Mouse (Mus musculus): ENCODE measurements around the gene Esr1.

The Esr1 gene

DNA sequence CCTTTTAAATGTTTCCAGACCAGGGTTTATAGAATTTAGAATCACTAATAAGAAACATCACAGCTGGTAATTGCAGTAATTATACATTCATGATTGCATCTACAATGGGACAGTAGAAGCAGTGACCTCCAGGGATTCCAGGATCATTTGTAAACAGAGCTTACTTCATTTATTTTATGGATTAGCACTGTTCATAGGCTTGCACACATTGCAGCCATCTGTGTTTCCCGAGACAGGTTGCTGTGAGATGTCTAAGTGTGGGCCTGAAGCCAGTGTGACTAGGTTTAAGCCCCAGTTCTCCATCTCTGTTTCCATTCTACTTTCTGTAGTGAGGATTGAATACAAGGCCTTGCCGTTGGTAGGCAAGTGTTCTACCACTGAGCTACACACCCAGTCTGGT is 236.1 kb downstream of the Esr1 start:
- DNase-seq = no peak

DNA sequence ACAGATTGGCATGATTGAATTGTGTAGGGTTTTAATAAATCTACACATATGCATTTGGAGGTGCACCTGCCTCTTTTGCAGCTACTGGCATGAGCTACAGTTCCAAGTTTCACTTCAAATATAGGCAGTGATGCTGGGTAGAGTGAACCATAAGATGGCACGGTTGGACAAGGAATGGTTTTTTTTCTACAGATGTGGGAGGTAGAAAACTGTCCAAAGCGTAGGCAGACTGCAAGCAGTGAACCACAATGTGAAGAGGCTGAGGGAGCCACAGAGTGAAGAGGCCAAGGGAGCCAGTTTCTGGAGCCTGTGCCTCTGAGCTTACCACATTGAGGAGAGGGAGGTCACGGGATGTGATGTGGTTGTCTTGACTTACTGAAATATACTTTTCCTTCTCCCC is 238.5 kb downstream of the Esr1 start:
- DNase-seq = no peak

- no peak for DNase-seq
Measured at GRCm38 (mm10) chr10:4875076-4875737, 263.8 kb downstream of the Esr1 start.

- no peak for DNase-seq
Measured at GRCm38 (mm10) chr10:4881391-4881790, 270.0 kb downstream of the Esr1 start.

GRCm38 (mm10) chr10:4885506-4885905 is 274.1 kb downstream of the Esr1 start:
- DNase-seq = no peak

GRCm38 (mm10) chr10:4885961-4886360 is 274.6 kb downstream of the Esr1 start:
- DNase-seq = no peak

- DNase-seq = no peak
Measured at GRCm38 (mm10) chr10:4893475-4893874, 282.1 kb downstream of the Esr1 start.

DNA sequence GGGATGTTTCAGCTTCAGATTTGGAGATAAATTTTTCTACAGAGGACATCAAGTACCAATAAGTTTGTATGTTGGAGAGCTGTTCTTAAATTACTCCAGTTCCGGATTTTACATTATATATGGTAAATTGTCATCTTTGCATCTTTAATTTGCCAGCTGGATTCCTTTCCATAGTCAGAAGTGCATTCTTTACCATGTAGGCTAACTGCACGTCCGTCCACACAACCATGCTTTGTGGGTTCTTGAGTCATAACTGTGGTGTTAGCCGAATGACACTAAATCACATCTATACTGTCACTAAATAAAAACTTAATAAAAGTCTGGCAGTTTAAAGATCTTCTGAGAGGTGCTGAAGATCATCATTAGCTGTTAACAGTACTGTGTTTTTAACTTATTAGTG is 286.4 kb downstream of the Esr1 start:
- no peak for DNase-seq

DNA sequence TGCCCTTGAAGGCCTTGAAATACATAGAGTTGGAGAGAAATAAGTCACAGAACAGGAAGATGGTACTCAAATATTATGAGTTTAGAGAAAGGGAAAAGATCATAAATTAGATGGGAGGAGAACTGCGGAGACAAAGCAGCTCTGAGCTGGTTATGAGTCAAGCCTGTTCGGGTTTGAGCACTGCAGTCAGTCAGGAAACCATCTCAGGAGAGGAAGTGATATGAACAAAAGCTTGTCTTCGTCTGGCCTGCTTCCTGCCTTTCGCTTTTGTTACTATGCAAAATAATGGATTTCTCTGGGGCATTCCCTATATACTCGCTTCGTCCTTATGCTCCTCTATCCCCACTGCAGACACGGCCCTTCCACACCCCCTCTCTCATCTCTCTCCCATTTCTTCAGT is 288.9 kb downstream of the Esr1 start:
- peak; percentile 12 for DNase-seq

GRCm38 (mm10) chr10:4909271-4909670 is 297.9 kb downstream of the Esr1 start:
- peak; percentile 28 for DNase-seq

DNA sequence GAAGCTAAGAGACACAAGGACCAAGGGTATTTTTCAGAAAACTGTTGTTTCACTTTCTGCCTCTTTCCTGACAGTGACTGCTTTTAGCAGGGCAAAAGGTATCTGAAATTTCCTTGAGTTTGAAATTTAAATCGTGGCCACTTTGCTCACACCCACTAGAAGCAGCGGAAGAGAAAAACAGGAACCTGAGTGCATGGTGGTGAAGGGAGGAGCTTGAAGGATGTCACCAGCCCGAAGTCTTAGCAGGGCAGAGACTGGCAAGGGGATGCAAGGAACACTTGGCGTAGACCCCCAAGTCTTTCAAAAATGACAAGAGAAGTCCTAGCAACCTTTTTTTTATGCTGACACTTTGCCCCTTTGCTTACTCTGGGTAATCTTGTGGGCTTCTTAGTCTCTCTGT is 299.1 kb downstream of the Esr1 start:
- no peak for DNase-seq

GRCm38 (mm10) chr10:4919046-4919445 is 307.7 kb downstream of the Esr1 start:
- DNase-seq = no peak

GRCm38 (mm10) chr10:4923616-4924015 is 312.2 kb downstream of the Esr1 start:
- DNase-seq = no peak

GRCm38 (mm10) chr10:4924391-4924790 is 313.0 kb downstream of the Esr1 start:
- no peak for DNase-seq

- DNase-seq = no peak
Measured at GRCm38 (mm10) chr10:4943148-4943547, 331.8 kb downstream of the Esr1 start.

GRCm38 (mm10) chr10:4944725-4945124 is 333.3 kb downstream of the Esr1 start:
- DNase-seq = no peak

DNA sequence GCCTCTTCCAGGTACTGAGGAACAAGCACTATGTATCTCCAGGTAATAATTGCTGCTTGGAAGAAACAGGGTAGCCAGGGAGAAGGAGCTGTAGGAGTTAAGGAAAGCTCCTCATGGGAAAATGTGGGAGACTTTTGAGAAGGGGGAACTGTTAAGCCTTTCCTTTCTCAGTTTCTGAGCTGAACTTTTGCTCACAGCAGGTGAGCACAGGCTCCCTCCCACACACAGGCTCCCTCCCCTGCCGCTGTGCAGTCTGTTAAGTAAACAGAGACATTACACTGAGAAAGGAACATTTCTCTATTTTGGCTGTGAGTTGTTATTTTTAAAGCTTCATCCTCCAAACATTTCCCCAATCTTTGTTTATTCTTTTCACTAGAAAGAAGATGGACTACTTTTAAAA is 354.4 kb downstream of the Esr1 start:
- DNase-seq = no peak

DNA sequence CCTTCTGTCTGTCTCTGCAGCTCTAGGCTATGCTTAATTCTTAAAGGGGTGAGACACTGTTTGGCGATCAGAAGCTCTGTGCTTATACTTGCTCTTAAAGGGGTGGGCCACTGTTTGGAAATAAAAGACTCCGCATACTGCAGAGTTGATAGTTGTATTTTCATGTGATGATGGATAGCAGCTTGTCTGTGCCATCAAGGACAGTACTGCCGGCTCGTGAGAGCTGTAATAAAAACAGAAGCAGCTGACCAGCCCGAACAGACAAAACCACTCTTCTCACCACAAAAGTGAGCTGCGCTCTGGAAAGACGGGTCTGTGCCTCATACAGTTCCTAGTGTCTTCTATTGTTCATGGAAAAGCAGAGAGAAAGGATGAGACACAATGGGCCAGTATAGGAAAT is 359.8 kb downstream of the Esr1 start:
- DNase-seq = no peak

DNA sequence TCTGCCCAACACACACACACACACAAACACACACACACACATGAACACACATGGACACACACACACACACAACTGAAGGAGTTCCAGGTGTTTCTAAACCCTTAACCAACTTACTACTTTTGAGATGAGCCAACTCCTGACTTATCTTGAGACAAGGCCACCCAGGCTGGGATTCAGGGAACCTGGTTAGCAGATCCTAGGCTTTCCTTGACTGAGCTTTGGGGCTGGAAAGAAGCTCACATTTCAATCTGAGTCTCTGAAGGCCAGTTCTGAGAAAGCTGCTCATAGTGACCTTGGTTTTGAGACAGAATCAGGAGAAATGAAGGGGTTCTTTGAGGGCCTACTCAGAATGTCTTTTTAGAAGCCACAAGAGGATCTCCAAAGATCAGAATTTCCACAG is 360.2 kb downstream of the Esr1 start:
- DNase-seq = no peak

- no peak for DNase-seq
Measured at GRCm38 (mm10) chr10:4972026-4972425, 360.6 kb downstream of the Esr1 start.

GRCm38 (mm10) chr10:4974246-4974645 is 362.9 kb downstream of the Esr1 start:
- no peak for DNase-seq

GRCm38 (mm10) chr10:4976557-4976956 is 365.2 kb downstream of the Esr1 start:
- DNase-seq = no peak

GRCm38 (mm10) chr10:4977374-4977773 is 366.0 kb downstream of the Esr1 start:
- no peak for DNase-seq

DNA sequence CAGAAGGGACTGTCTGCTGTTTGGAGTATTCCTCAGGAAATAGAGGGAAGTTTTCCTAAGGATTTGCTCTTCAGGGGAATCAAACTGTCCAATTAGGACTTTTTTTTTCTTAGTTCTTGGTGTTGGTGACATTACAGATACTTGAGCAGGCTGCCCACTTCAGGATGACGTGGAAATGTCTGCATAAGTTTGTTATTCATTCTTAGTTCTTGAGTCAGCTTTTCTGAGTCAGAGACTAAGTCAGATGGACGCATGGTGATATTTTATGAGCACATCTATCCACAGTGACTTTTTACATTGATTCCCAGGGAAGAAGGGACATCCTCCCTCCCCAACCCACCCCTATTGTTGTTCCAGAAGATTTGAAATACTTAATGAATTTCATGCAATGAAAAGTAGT is 372.5 kb downstream of the Esr1 start:
- no peak for DNase-seq

DNA sequence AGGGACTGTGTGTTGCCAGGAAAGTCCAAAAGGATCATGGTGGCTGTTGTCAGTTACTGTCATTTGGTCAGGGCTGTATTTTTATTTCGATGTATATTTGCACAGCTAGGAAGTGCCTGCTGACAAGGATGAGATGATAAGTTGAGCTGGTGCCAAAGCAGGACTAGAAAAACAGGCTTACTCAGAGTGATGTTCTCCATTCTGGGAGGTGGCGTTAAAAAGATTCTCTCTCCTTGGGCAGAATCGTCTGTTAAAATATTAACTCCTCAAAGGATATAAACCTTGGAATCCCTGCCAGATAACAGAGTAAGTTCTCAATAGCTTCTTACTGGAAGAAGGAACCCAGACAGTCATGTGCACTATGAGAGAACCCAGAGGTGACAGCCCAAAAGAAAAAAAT is 382.4 kb downstream of the Esr1 start:
- DNase-seq = no peak

DNA sequence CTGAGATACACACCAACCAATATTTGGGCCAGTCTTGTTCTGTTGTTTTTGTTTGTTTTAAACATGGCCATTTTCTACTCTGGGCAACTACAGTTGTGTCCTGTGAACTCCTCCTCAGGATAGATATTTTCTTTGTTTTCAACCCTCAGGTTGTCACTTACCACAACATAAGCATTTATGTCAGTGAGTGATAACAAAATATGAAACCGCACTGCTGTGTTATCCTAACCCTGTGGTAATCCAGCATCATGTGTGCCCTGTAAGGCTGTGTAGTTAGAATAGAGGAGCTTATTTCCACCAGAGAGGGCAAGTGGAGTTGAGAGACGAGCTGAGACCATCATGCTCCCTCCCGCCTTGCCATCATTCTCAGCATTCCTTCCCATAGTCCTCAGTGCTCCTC is 385.2 kb downstream of the Esr1 start:
- DNase-seq = no peak
